Mouse (Mus musculus) myocyte (in vitro differentiated cells): ENCODE data around the gene Glmn.

Experiments
- CEBPB ChIP-seq: IDR thresholded peaks from 2 replicates; pipeline ENCODE4 v1.6.1; 2011; ENCODE audit warnings: mild to moderate bottlenecking, moderate library complexity; ENCODE audit not compliant: poor library complexity, insufficient read depth, severe bottlenecking
- E2F4 ChIP-seq: IDR thresholded peaks from one replicate; pipeline ENCODE4 v1.6.1; 2011; ENCODE audit warnings: mild to moderate bottlenecking, control low read depth, moderate library complexity; ENCODE audit not compliant: insufficient read depth
- MAX ChIP-seq: IDR thresholded peaks from one replicate; pipeline ENCODE4 v1.6.1; 2011; ENCODE audit warnings: low read depth, mild to moderate bottlenecking, control low read depth
- MYOD1 ChIP-seq, 3 experiments: IDR thresholded peaks; one replicate each; pipeline ENCODE4 v1.6.1; 2011; ENCODE audit warnings: control low read depth in 2 of 3, low read depth in 2 of 3, mild to moderate bottlenecking in 2 of 3, moderate library complexity in 1 of 3; ENCODE audit not compliant: insufficient read length in 2 of 3, control insufficient read depth in 1 of 3
- MYOG ChIP-seq, 3 experiments: IDR thresholded peaks; one replicate each; pipeline ENCODE4 v1.6.1; 2011; ENCODE audit warnings: control low read depth in 2 of 3, low read depth in 2 of 3, mild to moderate bottlenecking in 2 of 3; ENCODE audit not compliant: insufficient read length in 2 of 3, control insufficient read depth in 1 of 3, insufficient read depth in 1 of 3
- POLR2A ChIP-seq: IDR thresholded peaks from one replicate; pipeline ENCODE4 v1.6.1; 2011; ENCODE audit warnings: low read depth, mild to moderate bottlenecking, control low read depth, moderate library complexity; ENCODE audit not compliant: insufficient read length
- POLR2AphosphoS2 ChIP-seq: IDR thresholded peaks from one replicate; pipeline ENCODE4 v1.6.1; 2011; ENCODE audit warnings: low read depth, control low read depth; ENCODE audit not compliant: insufficient read length
- REST ChIP-seq: IDR thresholded peaks from one replicate; pipeline ENCODE4 v1.6.1; 2011; ENCODE audit warnings: mild to moderate bottlenecking, control low read depth, moderate library complexity; ENCODE audit not compliant: insufficient read depth, insufficient read length
- SRF ChIP-seq: IDR thresholded peaks from one replicate; pipeline ENCODE4 v1.6.1; 2011; ENCODE audit warnings: low read depth; ENCODE audit not compliant: control insufficient read depth, insufficient read length
- TCF12 ChIP-seq: IDR thresholded peaks from one replicate; pipeline ENCODE4 v1.6.1; 2011; ENCODE audit warnings: mild to moderate bottlenecking, control low read depth; ENCODE audit not compliant: poor library complexity, insufficient read depth, severe bottlenecking
- TCF3 ChIP-seq: IDR thresholded peaks from one replicate; pipeline ENCODE4 v1.6.1; 2011; ENCODE audit warnings: low read depth, control low read depth; ENCODE audit not compliant: insufficient read length
- USF1 ChIP-seq: IDR thresholded peaks from one replicate; pipeline ENCODE4 v1.6.1; 2011; ENCODE audit warnings: low read depth, mild to moderate bottlenecking, control low read depth, moderate library complexity

GRCm38 (mm10) chr5:107547955-107548354, 49.7 kb downstream of the Glmn start:
- TF ChIP-seq CEBPB: no peak
- TF ChIP-seq USF1: no peak
- TF ChIP-seq POLR2A: no peak
- TF ChIP-seq MYOG (IDR thresholded peaks at IDR 0.05; ENCODE audit: control insufficient read depth in 1 of 3, insufficient read depth in 1 of 3, insufficient read length in 2 of 3, low read depth in 2 of 3): no peak
- TF ChIP-seq MAX: no peak
- no peak for TF ChIP-seq E2F4
- no peak for TF ChIP-seq MYOD1 (IDR thresholded peaks at IDR 0.05; ENCODE audit: control insufficient read depth in 1 of 3, insufficient read length in 2 of 3, low read depth in 2 of 3)
- TF ChIP-seq TCF12: no peak
- TF ChIP-seq POLR2AphosphoS2: no peak
- no peak for TF ChIP-seq SRF
- TF ChIP-seq REST: no peak
- TF ChIP-seq TCF3: no peak
